Mouse (Mus musculus): ENCODE measurements around the gene Nup85. TPM values are rescaled to one million over a fixed set of nuclear protein-coding genes. Genes with fewer than 3 reads are reported as not detected.

Nup85 gene
- 17.0 TPM for polyA plus RNA-seq (2014; fragmentation: Illumina TruSeq; extraction: RNeasy Lipid Tissue Mini Kit (QIAGEN cat#74804); ENCODE audit: low read depth, low replicate concordance)

DNA sequence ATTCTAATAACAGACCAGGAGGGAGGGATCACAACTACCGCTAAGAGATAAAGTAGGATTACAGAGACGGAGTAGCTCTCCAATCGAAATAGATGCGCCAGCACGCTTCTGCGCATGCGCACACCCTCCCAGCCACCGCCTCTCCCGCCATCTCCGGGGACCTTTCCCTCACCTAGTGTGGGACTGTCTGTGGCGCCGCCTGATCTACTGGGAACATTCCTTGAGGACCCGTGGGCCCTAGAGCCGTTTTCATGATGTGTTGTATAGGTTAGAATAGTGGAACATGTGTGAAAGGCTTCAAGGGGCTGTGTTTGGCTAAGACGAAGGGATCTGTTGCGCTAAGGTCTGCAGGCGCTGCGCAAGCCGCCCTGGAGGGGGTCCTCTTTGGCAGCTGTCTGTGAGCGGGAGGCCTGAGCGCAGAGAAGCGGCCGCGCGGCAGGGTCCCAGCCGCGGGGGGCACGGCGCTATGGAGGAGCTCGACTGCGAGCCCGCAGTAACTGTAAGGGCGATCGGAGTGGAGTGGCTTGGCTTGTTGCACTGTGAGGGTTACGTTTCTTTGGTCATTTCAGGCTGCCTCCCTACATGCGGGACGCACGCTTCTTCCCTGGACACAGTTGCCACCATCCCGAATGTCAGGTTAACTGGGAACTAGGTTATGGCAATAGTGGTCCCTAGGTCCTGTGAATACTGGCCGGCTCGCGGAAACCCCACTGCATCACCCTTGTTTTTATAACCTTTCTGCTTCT, at the start of gene Nup85:
Nup85 (plus strand) TSS at position 371 of the 746 bp plus-strand sequence.

DNA sequence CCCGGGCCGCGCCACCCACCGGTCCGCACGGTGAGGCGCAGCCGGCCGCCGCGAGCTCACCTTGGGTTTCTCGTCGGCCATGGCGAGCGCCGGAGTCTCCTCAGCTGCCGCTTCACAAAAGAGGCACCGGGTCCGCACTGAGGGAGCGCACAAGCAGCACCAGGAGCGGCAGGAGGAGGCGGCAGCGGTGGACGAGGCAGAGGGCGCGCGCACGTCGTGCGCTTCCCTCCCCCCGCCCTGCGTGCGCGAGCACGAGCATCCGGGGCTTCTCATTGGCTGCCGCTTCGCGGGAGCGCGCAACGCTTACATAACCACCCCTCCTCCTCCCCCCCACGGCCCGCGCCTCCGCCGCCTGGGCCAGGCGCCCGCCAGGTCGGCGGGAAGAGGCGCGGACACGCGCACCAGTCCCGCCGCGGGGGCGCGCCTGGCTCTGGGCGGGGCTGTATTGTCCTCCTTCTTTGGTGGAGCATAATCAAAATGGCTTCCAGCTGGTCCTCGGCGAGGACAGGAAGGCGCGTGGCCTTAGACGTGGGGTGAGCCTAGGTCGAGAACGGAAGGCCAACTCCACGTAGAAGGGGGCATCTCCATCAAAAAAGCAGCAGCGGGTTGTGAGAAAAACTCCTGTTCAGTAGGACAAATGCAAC, 28.1 kb upstream of the Nup85 start, which contains the start of gene Sumo2:
Sumo2 (minus strand) TSS at position 239 of the 644 bp plus-strand sequence.

DNA sequence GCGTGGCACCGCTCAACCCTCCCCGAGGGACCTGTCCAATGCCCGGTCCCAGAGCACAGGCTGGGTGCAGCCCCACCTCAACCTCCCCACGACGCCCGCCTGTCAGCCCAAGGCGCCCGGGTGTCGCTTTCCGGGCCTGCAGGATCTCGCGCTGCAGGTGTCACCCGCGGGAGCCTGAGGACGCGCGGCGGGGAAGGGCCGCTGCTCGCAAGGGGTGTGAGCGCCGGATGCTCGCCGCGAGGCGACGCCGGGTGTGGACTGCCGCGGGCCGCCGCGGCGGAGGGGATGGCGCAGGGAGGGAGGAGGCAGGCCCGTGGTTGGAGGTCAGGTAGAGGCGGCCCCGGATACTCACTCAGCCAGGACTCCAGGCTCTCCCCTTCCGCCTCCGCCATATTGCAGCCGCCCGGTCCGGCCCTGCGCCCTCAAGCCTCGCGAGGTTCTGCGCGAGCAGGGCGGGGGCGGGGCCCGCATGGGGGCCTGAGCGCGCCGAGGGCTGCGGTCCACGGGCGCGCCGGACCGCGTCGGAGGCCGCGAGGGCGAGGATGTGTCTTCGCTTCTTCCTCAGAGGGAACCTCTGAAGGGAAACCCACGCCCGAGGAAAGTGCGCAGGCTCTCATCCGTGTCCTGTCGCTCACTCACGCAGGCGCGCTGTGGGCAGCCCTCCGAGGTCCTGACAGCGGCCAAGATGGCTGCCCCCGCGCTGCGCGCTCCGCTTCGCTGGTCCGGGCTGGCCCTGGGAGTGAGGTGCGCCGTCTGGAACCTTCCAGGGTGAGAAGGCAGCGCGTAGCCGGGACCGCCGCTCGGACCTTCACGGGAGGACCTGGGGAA, 39.5 kb downstream of the Nup85 start, which contains the start of the genes Mrps7 and Gga3:
Mrps7 (plus strand) TSS at position 450 of the 828 bp plus-strand sequence.
Gga3 (minus strand) TSS at position 576 of the 828 bp plus-strand sequence.

DNA sequence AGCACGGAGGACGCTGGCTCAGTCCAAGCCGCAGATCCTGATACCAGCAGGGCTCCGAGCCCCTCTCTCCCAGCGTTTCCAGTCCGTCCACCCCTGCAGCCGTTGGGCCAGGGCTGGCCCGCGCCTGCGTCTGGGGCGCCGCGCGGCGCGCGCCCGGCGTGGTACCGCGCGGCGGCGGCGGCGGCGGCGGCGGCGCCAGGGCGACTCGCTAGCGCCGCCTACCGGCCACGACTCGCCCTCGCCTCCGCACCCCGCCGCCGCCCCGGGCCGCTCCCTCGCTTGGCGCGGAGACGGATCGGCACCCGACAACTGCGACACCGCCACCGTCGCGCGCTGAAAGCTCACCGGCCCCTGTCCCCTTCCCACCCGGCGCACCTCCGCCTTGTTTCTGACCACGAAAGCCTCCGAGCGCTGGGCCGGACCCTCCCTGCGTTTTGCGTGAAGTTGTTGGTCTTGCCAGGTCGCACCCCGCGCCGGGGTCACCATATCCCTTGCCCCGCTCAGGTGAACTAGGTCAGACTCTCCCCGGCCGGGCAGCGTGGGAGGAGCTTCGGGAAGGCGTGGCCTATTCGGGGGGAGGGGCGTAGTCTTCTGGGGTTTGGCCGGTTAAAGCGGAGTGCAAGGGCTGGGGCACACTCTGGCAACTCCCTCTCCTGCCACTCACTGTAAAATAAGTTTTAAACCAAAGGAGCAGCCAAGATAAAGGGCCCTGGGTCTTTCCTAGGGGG, 48.3 kb downstream of the Nup85 start, which contains the start of gene Mif4gd:
Mif4gd (minus strand) TSS at position 560 of the 728 bp plus-strand sequence.

DNA sequence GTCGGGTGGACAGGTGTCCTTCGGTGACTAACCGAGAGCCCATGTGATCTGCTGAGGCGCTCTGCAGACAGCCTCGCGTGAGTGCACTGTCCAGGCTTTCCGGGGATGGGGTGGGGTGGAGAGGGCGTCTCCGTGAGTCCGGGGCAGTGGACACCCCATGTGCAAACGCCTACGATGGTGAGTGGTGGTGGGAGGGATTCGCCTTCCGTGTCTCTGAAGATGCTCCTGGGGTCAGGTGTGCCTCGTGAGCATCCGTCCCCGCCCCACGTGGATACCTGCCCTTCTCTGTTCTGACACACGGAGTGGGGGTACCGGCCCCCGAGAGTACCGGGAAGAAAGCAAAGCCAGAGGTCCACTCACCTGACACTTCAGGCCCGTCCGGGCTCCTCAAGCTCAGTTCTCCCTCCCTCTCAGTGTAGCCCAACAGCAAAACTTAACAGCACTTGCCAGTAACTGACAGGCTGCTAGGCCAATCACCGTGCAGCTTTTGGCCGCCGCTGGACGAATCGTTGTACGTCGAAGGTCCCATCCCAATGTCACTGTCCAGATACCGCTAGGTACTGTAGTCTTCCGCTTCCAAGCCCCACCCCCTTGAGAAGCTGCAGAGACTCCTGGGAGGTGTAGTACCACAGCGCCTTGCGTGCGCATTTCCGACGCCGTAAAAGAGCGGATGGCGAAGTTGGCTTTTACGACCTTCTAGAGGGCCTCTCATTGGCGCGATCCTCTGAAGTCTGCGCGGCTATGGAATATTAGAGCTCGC, 63.7 kb downstream of the Nup85 start, which contains the start of gene Slc25a19:
Slc25a19 (minus strand) TSS at position 591 of the 760 bp plus-strand sequence.

Other genes with a start within 250 kb of the Nup85 start
- 0.11 TPM for gene Ush1g, start 242.4 kb upstream of the Nup85 start, polyA plus RNA-seq (2014; fragmentation: Illumina TruSeq; extraction: RNeasy Lipid Tissue Mini Kit (QIAGEN cat#74804); ENCODE audit: low read depth, low replicate concordance)
- gene Otop3, start 229.7 kb upstream of the Nup85 start, polyA plus RNA-seq (2014; fragmentation: Illumina TruSeq; extraction: RNeasy Lipid Tissue Mini Kit (QIAGEN cat#74804); ENCODE audit: low read depth, low replicate concordance), result not detected
- not detected for gene Hid1, start 196.7 kb upstream of the Nup85 start, polyA plus RNA-seq (2014; fragmentation: Illumina TruSeq; extraction: RNeasy Lipid Tissue Mini Kit (QIAGEN cat#74804); ENCODE audit: low read depth, low replicate concordance)
- gene Cdr2l, start 182.5 kb upstream of the Nup85 start, polyA plus RNA-seq (2014; fragmentation: Illumina TruSeq; extraction: RNeasy Lipid Tissue Mini Kit (QIAGEN cat#74804); ENCODE audit: low read depth, low replicate concordance), result 0.19 TPM
- gene Mrpl58, start 160.7 kb upstream of the Nup85 start, polyA plus RNA-seq (2014; fragmentation: Illumina TruSeq; extraction: RNeasy Lipid Tissue Mini Kit (QIAGEN cat#74804); ENCODE audit: low read depth, low replicate concordance), result 22.2 TPM
- gene Atp5h, start 144.5 kb upstream of the Nup85 start, polyA plus RNA-seq (2014; fragmentation: Illumina TruSeq; extraction: RNeasy Lipid Tissue Mini Kit (QIAGEN cat#74804); ENCODE audit: low read depth, low replicate concordance), result 552 TPM
- 12.5 TPM for gene Kctd2, start 144.3 kb upstream of the Nup85 start, polyA plus RNA-seq (2014; fragmentation: Illumina TruSeq; extraction: RNeasy Lipid Tissue Mini Kit (QIAGEN cat#74804); ENCODE audit: low read depth, low replicate concordance)
- not detected for gene Trim80, start 123.9 kb upstream of the Nup85 start, polyA plus RNA-seq (2014; fragmentation: Illumina TruSeq; extraction: RNeasy Lipid Tissue Mini Kit (QIAGEN cat#74804); ENCODE audit: low read depth, low replicate concordance)
- gene Slc16a5, start 102.0 kb upstream of the Nup85 start, polyA plus RNA-seq (2014; fragmentation: Illumina TruSeq; extraction: RNeasy Lipid Tissue Mini Kit (QIAGEN cat#74804); ENCODE audit: low read depth, low replicate concordance), result 11.9 TPM
- gene Armc7, start 88.8 kb upstream of the Nup85 start, polyA plus RNA-seq (2014; fragmentation: Illumina TruSeq; extraction: RNeasy Lipid Tissue Mini Kit (QIAGEN cat#74804); ENCODE audit: low read depth, low replicate concordance), result 0.66 TPM
- 1.8 TPM for gene Nt5c, start 72.6 kb upstream of the Nup85 start, polyA plus RNA-seq (2014; fragmentation: Illumina TruSeq; extraction: RNeasy Lipid Tissue Mini Kit (QIAGEN cat#74804); ENCODE audit: low read depth, low replicate concordance)
- 4.8 TPM for gene Jpt1, start 50.0 kb upstream of the Nup85 start, polyA plus RNA-seq (2014; fragmentation: Illumina TruSeq; extraction: RNeasy Lipid Tissue Mini Kit (QIAGEN cat#74804); ENCODE audit: low read depth, low replicate concordance)
- gene Sumo2, start 28.2 kb upstream of the Nup85 start, polyA plus RNA-seq (2014; fragmentation: Illumina TruSeq; extraction: RNeasy Lipid Tissue Mini Kit (QIAGEN cat#74804); ENCODE audit: low read depth, low replicate concordance), result 336 TPM
- 9.8 TPM for gene Mrps7, start 39.5 kb downstream of the Nup85 start, polyA plus RNA-seq (2014; fragmentation: Illumina TruSeq; extraction: RNeasy Lipid Tissue Mini Kit (QIAGEN cat#74804); ENCODE audit: low read depth, low replicate concordance)
- gene Gga3, start 39.6 kb downstream of the Nup85 start, polyA plus RNA-seq (2014; fragmentation: Illumina TruSeq; extraction: RNeasy Lipid Tissue Mini Kit (QIAGEN cat#74804); ENCODE audit: low read depth, low replicate concordance), result 1.4 TPM
- 20.9 TPM for gene Mif4gd, start 48.5 kb downstream of the Nup85 start, polyA plus RNA-seq (2014; fragmentation: Illumina TruSeq; extraction: RNeasy Lipid Tissue Mini Kit (QIAGEN cat#74804); ENCODE audit: low read depth, low replicate concordance)
- 3.5 TPM for gene Slc25a19, start 63.9 kb downstream of the Nup85 start, polyA plus RNA-seq (2014; fragmentation: Illumina TruSeq; extraction: RNeasy Lipid Tissue Mini Kit (QIAGEN cat#74804); ENCODE audit: low read depth, low replicate concordance)
- gene Grb2, start 144.2 kb downstream of the Nup85 start, polyA plus RNA-seq (2014; fragmentation: Illumina TruSeq; extraction: RNeasy Lipid Tissue Mini Kit (QIAGEN cat#74804); ENCODE audit: low read depth, low replicate concordance), result 36.1 TPM
- gene Tmem94, start 201.0 kb downstream of the Nup85 start, polyA plus RNA-seq (2014; fragmentation: Illumina TruSeq; extraction: RNeasy Lipid Tissue Mini Kit (QIAGEN cat#74804); ENCODE audit: low read depth, low replicate concordance), result 1.7 TPM
- gene Caskin2, start 249.2 kb downstream of the Nup85 start, polyA plus RNA-seq (2014; fragmentation: Illumina TruSeq; extraction: RNeasy Lipid Tissue Mini Kit (QIAGEN cat#74804); ENCODE audit: low read depth, low replicate concordance), result 0.26 TPM

Measured in liver, adult 10 weeks (tissue).